Mouse (Mus musculus) midbrain, embryonic 11.5 days (tissue): ENCODE measurements at regions not wholly inside any gene's neighbourhood (a gene's known extent, or its start where the extent isn't known, plus 50 kb on each side); places are given as distances from the start of the nearest gene placed in this dataset.
A peak's percentile ranks its signal among the peaks of the same experiment; 100 is the strongest.

Experiments
- ATAC-seq: fragments of 200-750 bp; cut with Nextera tagmentation; 2 replicates; pipeline ENCODE4 v1.8.0; 2017; ENCODE audit warnings: moderate TSS enrichment, moderate library complexity; ENCODE audit not compliant: low FRiP score
- DNase-seq: peaks from one replicate; pipeline ENCODE4 v3.0.0; 2015; ENCODE audit warnings: low spot score; ENCODE audit errors: missing footprints
- H3K27ac ChIP-seq: fragments of 300-500 bp; sonication (generic); 2 replicates; pipeline ENCODE4 v1.5.1; 2014; ENCODE audit warnings: low read depth, low read length
- H3K27me3 ChIP-seq: fragments of 300-500 bp; sonication (generic); 2 replicates; pipeline ENCODE4 v1.6.1; 2014; ENCODE audit warnings: mild to moderate bottlenecking, low read length, moderate library complexity, mixed read lengths; ENCODE audit not compliant: control insufficient read depth, insufficient read depth
- H3K36me3 ChIP-seq: fragments of 300-500 bp; sonication (generic); 2 replicates; pipeline ENCODE4 v1.6.1; 2014; ENCODE audit warnings: mild to moderate bottlenecking, low read length, moderate library complexity, mixed read lengths; ENCODE audit not compliant: control insufficient read depth, insufficient read depth
- H3K4me1 ChIP-seq: fragments of 300-500 bp; sonication (generic); 2 replicates; pipeline ENCODE4 v1.6.1; 2014; ENCODE audit warnings: low read length; ENCODE audit not compliant: control insufficient read depth, insufficient read depth
- H3K4me2 ChIP-seq: fragments of 300-500 bp; sonication (generic); 2 replicates; pipeline ENCODE4 v1.6.1; 2014; ENCODE audit warnings: mild to moderate bottlenecking, moderate library complexity
- H3K4me3 ChIP-seq: fragments of 300-500 bp; sonication (generic); 2 replicates; pipeline ENCODE4 v1.5.1; 2014; ENCODE audit warnings: low read depth, low read length
- H3K9ac ChIP-seq: fragments of 300-500 bp; sonication (generic); 2 replicates; pipeline ENCODE4 v1.6.1; 2014; ENCODE audit warnings: low read length
- H3K9me3 ChIP-seq: fragments of 300-500 bp; sonication (generic); 2 replicates; pipeline ENCODE4 v1.6.1; 2016; ENCODE audit warnings: low read length; ENCODE audit not compliant: control insufficient read depth
- WGBS: fragments of 180-500 bp; shearing (Covaris S2); extraction: QIAGEN DNeasy Blood & Tissue Kit; methylation state at CpG from one replicate; pipeline ENCODE4 v1.1.7; 2014; 5-methylcytosine and 5-hydroxymethylcytosine counted together

DNA sequence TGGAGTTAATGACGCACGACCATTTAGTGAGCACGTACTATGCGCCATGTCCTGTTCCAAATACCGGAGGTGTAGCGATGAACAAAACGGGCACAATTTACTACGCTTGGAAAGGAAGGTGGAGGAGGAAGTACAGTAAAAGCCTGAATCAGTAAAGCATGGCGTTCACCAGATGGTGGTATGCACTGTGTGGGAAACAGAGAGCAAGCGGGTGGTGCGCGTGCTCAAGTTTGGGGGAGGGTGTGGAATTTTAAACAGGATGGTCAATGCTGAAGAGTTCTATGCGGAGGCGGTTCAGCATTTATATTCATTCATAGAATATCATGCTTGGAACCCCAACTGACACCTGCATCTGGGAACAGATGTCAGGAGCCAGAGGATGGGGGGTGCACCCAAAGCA lies 164.7 kb upstream of the Slco3a1 start:
- no peak overlapping the region for H3K4me3 ChIP-seq
- no peak overlapping the region for H3K27ac ChIP-seq
- no peaks in the 10 kb centered on the region for H3K9me3 ChIP-seq
- ATAC-seq (no peak), DNase-seq (no peak)
- 95% methylated on average over 14 of the region's 14 CpGs for WGBS
- no peak overlapping the region for H3K9ac ChIP-seq
- no peaks in the 10 kb centered on the region for H3K36me3 ChIP-seq
- no peaks in the 10 kb centered on the region for H3K27me3 ChIP-seq
- H3K4me2 ChIP-seq: no peak overlapping the region
- no peaks in the 10 kb centered on the region for H3K4me1 ChIP-seq

DNA sequence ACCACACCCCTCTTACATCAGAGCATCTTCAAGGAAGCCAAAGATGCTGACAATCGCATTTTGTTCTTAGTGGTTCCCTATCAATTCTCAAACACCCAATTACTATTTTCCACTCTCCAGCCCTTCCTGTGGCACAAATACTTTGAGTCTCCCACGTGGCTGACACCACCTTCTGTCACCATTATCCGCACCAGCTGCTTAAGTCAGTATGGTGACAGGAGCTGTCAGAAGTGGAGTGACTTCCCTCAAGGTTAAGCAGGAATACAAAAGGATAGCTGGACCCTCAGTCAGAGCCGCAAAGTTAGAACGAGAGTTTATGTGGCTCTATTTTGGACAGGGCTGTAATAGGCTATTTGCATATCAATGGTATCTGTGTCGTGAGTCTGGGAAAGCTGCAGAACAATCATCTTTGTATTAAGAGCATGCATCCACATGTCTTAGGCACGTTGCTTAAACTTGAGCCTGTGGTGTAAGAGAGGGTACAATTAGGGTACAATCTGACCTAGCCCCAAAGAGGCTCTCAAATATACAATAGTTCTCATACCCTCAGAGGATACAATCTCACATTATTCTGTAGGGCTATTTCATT lies 155.5 kb upstream of the Slco3a1 start:
- Histone ChIP-seq H3K4me1 (peaks cover 14% of the 10 kb centered on the region), H3K9ac (no peak overlapping the region), H3K9me3 (no peaks in the 10 kb centered on the region), H3K27ac (no peak overlapping the region), H3K27me3 (peaks cover 4% of the 10 kb centered on the region; the same call in 1 of the 2 replicates), H3K4me3 (no peak overlapping the region), H3K36me3 (no peaks in the 10 kb centered on the region), H3K4me2 (no peak overlapping the region)
- DNase-seq (peak; percentile 87), ATAC-seq (peak; percentile 86)
- 19% methylated on average over 7 of the region's 7 CpGs for WGBS

DNA sequence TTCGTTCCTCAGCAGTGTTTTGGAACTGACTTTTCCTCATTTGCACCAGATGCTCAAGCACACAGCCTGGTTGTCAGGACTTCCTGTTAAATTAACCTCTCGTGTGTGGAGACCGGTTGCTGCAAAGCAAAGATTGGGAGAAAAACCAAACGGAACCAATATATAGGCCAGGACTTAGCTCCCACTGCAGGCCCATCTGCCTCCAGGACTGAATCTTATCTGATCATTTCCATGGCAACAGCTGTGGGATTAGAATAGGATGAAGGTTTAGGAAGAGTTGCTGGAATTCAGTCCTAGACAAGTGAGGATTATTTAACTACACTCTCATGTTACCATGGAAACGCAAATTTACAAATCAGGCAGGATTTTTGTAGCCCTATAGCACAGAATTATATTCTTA lies 154.4 kb upstream of the Slco3a1 start:
- DNase-seq (peak; percentile 95), ATAC-seq (peak; percentile 86)
- Histone ChIP-seq H3K4me3 (no peak overlapping the region), H3K4me1 (peaks cover 14% of the 10 kb centered on the region), H3K36me3 (no peaks in the 10 kb centered on the region), H3K4me2 (no peak overlapping the region), H3K9ac (0 out of 2 replicates have a peak overlapping the region, but pooled peaks have one; percentile 20), H3K27ac (peak overlapping the region; percentile 71), H3K27me3 (peaks cover 4% of the 10 kb centered on the region; the same call in 1 of the 2 replicates), H3K9me3 (no peaks in the 10 kb centered on the region)
- 21% methylated on average over 5 of the region's 5 CpGs for WGBS

GRCm38 (mm10) chr7:74703533-74703932 lies 149.0 kb upstream of the Slco3a1 start:
- Histone ChIP-seq H3K9me3 (no peaks in the 10 kb centered on the region), H3K4me1 (peaks cover 2% of the 10 kb centered on the region), H3K9ac (no peak overlapping the region), H3K36me3 (no peaks in the 10 kb centered on the region), H3K27ac (no peak overlapping the region), H3K27me3 (peaks cover 4% of the 10 kb centered on the region; the same call in 1 of the 2 replicates), H3K4me3 (no peak overlapping the region), H3K4me2 (no peak overlapping the region)
- no peak for ATAC-seq
- no peak for DNase-seq
- WGBS: 73% methylated on average over 4 of the region's 4 CpGs

- DNase-seq: no peak
- H3K27me3 ChIP-seq: no peaks in the 10 kb centered on the region
- no peak for ATAC-seq
- 76% methylated on average over 3 of the region's 3 CpGs for WGBS
- no peak overlapping the region for H3K27ac ChIP-seq
- no peaks in the 10 kb centered on the region for H3K36me3 ChIP-seq
- H3K9ac ChIP-seq: no peak overlapping the region
- H3K4me2 ChIP-seq: no peak overlapping the region
- H3K9me3 ChIP-seq: no peaks in the 10 kb centered on the region
- no peaks in the 10 kb centered on the region for H3K4me1 ChIP-seq
- H3K4me3 ChIP-seq: no peak overlapping the region
These were observed 143.3 kb upstream of the Slco3a1 start for GRCm38 (mm10) chr7:74697794-74698354.

DNA sequence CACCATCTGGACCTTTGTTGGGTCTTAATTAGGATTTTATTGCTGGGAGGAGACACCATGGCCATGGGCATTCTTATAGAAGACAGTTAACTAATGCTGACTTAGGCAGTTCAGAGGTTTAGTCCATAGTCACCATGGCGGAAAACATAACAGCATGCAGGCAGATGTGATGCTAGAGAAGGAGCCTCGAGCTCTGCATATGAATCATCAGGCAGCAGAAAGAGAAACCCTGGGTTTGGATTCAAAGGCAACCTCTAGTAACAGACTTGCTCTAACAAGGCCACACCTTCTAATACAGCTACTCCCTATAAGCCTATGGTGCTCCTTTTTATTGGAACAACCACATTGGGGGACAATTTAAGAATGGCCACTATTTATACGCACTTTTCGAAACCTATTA lies 141.7 kb upstream of the Slco3a1 start:
- Histone ChIP-seq H3K4me2 (no peak overlapping the region), H3K4me1 (no peaks in the 10 kb centered on the region), H3K27me3 (no peaks in the 10 kb centered on the region), H3K4me3 (no peak overlapping the region), H3K36me3 (no peaks in the 10 kb centered on the region), H3K9me3 (no peaks in the 10 kb centered on the region), H3K27ac (no peak overlapping the region), H3K9ac (no peak overlapping the region)
- 90% methylated on average over 4 of the region's 4 CpGs for WGBS
- no peak for DNase-seq
- ATAC-seq: no peak

GRCm38 (mm10) chr7:74693049-74693448 lies 138.5 kb upstream of the Slco3a1 start:
- WGBS: 67% methylated on average over 3 of the region's 3 CpGs
- Histone ChIP-seq H3K9me3 (no peaks in the 10 kb centered on the region), H3K27me3 (no peaks in the 10 kb centered on the region)

GRCm38 (mm10) chr7:74690706-74691105 lies 136.1 kb upstream of the Slco3a1 start:
- ATAC-seq (no peak), DNase-seq (no peak)
- Histone ChIP-seq H3K4me1 (no peaks in the 10 kb centered on the region), H3K36me3 (no peaks in the 10 kb centered on the region), H3K4me3 (no peak overlapping the region), H3K9me3 (no peaks in the 10 kb centered on the region), H3K27me3 (no peaks in the 10 kb centered on the region), H3K9ac (no peak overlapping the region), H3K27ac (no peak overlapping the region), H3K4me2 (no peak overlapping the region)

More at GRCm38 (mm10) chr7:74693049-74693448, 138.5 kb upstream of the Slco3a1 start:
- Histone ChIP-seq H3K27ac (no peak overlapping the region), H3K4me3 (no peak overlapping the region), H3K36me3 (no peaks in the 10 kb centered on the region), H3K4me2 (no peak overlapping the region), H3K9ac (no peak overlapping the region), H3K4me1 (no peaks in the 10 kb centered on the region)
- DNase-seq: no peak
- no peak for ATAC-seq

DNA sequence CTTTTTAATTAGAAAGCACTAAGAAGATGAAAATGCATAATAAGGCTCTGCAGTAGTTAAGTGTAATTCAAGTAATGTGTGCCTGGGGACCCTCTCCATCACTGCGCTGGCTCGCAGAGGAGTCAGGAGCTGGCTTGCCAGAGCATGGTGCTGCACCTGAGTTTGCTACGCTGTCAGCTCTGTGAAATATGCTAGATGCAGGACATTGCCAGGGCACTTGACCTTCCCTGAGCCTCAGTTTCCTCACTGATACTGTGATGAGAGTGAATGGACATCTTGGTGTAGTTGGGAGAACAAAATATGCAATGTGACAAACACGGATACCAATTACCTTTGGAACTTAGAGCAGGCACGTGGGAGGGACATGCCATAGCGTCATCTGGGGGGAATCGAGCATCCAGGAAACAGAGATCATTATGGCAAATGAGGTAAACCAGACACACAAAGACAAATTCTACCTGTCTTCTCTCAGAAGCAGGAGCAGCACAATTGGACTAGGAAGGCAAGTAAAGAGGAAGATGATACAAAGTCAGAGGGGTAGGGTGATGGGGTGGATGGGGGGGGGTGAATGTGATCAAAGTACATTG lies 133.6 kb upstream of the Slco3a1 start:
- ATAC-seq: no peak
- Histone ChIP-seq H3K36me3 (no peaks in the 10 kb centered on the region), H3K27ac (no peak overlapping the region), H3K4me2 (no peak overlapping the region), H3K4me1 (no peaks in the 10 kb centered on the region), H3K4me3 (no peak overlapping the region), H3K27me3 (no peaks in the 10 kb centered on the region), H3K9ac (no peak overlapping the region), H3K9me3 (no peaks in the 10 kb centered on the region)
- 82% methylated on average over 7 of the region's 7 CpGs for WGBS
- DNase-seq: no peak
